Mouse (Mus musculus): ENCODE measurements around the gene Perm1.

Gene Perm1

DNA sequence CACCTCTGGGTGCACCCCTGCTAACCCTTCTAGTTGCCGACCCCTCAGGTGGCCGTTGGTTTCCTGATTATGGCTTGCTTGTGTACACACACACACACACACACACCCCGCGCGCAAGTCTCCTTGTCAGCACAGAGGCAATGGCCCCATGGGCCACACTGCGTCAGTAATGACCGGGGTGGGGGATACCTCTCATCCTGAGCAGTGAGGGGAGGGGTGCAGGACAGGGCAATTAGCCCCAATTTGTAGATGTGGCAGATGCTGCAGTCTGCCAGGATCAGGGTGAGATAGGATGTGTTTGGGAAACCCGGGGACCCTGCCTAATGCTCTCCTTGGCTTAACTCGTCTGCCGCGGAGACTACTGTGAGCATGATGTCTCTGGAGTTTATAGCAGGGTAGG lies 33.9 kb downstream of the Perm1 start:
- DNase-seq = no peak

DNA sequence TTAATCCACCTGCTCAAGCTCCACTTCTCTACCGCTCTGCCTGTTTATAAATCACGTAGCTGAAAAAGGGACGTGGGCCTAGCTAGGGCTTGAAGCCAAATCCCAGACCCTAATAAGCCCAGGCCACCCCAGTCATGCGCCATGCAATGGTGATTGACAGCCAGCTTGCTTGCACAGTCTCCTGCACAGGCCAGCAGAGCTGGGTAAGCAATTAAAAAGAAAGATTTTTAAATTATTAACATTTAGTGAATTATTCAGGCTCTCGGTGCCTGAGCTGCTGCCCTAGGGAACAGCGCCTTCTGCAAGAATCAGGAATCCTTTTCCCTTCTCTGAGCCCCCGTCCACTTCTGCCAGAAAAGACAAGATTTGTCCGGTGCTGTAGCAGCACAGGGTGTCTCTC lies 35.4 kb downstream of the Perm1 start:
- DNase-seq = no peak

DNA sequence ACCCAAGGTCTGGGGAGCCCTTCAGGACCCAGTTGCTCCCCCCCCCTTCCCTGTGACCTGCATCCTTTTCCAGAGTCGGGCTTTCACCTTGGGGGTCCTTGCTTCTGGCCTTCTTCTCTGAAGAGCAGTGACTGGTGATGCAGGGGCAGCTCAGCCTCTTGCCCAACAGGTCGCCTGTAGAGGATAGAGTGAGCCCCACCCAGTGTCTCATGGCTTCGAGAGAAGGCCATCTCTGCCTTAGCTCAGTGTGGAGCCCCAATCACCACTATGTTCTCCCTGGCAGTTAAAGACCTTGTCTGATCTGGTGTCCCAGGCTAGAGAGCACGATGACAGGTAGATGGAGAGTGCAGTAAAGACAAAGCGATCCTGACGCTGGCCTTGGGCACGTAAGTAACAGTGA lies 36.5 kb downstream of the Perm1 start:
- peak; percentile 75 for DNase-seq

DNA sequence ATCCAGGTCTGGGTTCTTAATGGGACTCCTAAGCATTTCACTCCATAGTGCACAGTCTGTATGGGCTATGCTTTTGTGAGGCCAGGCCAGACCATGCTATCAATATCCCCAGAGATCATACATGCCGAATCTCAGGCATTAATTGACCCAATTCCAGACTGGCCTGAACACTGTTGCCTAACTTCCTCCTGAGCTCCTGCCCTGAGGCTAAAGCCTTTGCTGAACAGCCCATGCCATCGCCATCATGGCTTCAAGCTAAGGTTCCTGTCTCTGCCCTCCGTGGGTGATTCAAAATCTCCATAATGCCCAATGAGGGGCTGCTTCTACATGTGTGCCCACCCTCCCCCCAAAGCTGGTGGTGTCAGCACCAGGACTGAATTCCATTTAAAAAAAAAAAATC lies 37.0 kb downstream of the Perm1 start:
- no peak for DNase-seq

DNA sequence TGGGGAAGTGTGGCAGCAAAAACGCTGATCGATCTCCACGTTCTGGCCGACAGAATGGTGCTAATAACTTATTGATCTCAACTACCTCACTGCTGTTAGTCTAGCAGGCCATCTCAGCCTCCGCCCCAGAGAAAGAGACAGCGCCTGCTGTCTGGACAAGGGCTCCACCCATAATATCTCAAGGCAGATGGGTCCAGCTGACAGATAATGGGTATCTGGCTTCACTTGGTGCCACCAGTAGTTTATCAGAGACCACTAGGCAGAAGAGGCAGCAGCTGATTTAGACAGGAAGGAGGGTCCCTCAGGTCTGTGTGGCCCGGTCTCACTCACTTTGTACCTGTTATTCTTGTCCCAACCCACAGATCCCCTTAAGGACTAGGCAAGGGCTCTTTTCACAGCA lies 37.4 kb downstream of the Perm1 start:
- DNase-seq = peak; percentile 89

DNA sequence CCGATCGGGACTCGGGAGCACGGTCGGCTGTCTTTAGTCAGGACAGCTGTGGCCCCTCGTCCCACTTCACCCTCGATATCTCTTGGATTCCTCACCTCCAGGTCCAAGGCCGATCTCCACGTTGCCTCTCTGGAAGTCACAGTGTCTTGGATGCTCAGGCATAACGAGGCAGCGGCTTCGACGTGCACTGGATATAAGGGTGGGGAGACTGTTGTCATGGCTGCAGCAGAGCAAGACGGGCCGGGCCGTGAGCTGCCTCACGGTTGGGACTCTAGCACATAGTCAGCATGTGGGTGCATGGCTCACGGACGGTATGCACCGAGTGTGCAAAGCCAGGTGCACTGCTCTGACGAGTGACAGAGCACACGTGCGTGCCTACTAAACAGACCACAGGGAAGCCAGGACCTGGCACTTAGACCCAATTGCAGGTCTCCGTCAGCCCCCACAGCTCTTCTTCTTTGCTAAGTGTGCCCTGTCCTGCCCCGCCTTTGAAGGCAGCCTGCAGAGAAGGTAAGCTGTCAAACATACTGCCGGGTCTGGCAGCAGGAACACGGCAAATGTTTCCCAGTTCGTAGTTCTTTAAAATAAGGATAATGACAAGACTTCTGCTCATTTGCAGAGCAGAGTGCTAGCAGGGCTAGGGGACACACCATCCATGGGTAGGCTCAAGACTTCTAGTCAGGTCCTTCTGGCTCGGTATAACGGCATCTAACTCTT lies 38.9 kb downstream of the Perm1 start:
- DNase-seq = peak; percentile 78

DNA sequence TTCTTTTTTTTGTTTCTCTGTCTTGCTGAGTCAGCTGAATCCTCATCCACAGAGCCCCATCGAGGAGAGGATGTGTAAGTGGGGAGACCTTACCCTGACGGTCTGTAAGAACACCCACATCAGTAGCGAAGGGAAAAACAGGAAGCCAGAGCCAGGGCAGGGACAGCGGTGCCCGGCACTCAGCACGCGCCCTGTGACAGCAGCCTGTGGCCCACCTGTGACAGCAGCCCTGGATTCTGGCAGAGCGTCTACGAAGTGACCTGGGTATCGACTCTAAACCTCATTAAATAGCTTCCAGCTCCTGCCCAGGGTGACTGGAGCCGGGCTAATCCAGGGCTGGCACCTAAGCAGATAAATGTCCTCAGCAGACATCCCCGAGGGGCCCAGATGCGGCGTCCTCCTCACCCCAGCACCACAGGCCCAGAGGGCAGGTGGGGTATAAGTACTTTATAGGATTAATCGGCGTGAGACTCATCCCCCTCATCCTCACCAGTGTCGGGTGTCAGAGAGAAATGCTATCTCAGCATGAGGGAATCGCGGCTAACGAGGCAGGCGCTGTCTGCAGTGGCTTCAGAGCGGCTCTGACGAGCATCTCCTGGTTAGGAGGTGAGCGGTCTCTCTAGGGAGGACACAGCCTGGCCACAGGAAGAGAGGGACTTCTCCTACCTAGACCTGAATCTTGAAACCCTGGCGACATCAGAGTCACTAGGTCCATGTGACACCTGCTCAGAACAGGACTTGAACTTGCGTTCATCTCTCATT lies 39.6 kb downstream of the Perm1 start, which contains the start of gene Samd11:
Samd11 (minus strand) TSS at position 580 of the 762 bp plus-strand sequence.
- DNase-seq = peak; percentile 67

All from liver (tissue).